Mouse (Mus musculus): ENCODE measurements around the gene Ypel2.

- no peak for TF ChIP-seq CTCF (IDR thresholded peaks at IDR 0.05; ENCODE audit: borderline replicate concordance, control insufficient read depth, extremely low read depth, insufficient read depth, low read length, poor library complexity)
- TF ChIP-seq POLR2A (IDR thresholded peaks at IDR 0.05; ENCODE audit: control insufficient read depth, extremely low read depth, insufficient read depth, low read length, poor library complexity), result no peak
Measured at GRCm38 (mm10) chr11:86925085-86925638, 68.3 kb downstream of the Ypel2 start.

All from thymus, adult 2 months (tissue).